Mouse (Mus musculus): ENCODE data around the gene Zfp68. TPM values are rescaled to one million over a fixed set of nuclear protein-coding genes. Genes with fewer than 3 reads are reported as not detected.

Gene Zfp68
- polyA plus RNA-seq (2012; rRNA removed; ENCODE audit: low replicate concordance) = 0.66 and 1.1 TPM in 2 replicates

GRCm38 (mm10) chr5:138619211-138620128 lies at the start of gene Zfp68:
Zfp68 (minus strand) TSS chr5:138619761.

DNA sequence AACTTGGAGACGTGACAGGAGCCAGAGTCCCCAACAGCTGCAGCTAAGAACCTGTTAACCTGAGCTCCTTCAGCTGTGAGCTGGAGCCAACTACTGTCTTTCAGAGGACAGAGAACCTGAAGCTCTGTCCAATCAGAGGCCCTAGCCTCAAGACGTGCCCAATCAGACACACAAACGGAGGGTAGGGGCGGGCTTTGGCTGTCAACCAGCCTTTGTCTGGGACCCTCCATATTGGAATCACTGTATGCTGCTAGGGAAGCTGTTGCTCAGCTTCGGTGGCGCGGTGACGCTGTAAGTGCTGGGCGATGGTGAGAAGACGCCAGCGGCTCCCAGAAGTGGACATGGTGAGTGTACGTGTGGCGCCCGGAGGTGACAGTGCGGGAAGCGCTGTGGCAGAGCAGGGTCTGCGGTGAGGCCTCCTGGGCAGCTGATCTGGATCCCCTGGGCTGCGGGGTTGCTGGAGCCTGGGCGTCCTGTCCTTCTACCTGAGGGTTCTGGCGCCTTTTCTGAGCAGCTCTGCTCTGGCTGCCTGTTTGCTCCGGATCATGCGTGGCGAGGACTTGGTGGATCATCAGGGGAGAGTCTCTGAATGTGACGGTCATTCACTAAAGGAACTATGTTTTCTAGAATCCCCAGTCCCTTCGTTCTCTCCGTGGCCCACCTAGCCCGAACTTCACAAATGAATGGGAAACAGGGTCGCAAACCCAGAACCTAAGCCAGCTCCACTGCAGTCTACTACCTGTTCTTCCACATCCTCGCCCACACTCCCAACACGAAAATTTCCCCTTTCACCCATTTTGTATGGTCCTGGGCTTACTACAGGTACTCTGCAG lies 3.3 kb upstream of the Zfp68 start, which contains the start of gene A430033K04Rik:
TSS of gene A430033K04Rik (plus strand) at position 215 of the 833 bp plus-strand sequence.

DNA sequence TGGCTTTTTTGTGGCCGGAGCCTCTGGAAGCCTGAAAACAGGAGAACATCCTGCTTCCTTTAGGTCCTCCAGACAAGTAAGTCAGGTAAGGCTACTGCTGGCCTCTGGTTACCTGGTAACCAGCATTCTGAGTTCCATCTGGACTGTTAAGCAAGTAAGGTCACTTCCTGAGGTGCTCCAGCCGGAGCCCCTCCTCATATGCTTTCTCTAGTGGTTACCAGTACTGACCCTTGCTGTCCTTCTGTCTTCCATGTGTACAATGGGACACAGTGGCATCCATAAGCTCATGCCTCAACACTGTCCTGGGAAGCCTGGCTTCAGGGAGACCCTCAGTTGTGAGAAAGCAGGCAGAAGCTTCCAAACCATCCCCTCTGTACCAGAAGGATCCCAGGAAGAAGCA lies 54.9 kb downstream of the Zfp68 start, which contains the start of gene 1700123K08Rik:
TSS of gene 1700123K08Rik (minus strand) at position 101 of the 400 bp plus-strand sequence.

Other genes with a start within 250 kb of the Zfp68 start
- gene Zfp157, start 178.3 kb downstream of the Zfp68 start, polyA plus RNA-seq (2012; rRNA removed; ENCODE audit: low replicate concordance) = 0.13 and 0.84 TPM in 2 replicates
- gene 1700123K08Rik, start 55.0 kb downstream of the Zfp68 start, polyA plus RNA-seq (2012; rRNA removed; ENCODE audit: low replicate concordance) = not detected in 2 replicates
- 0.23 and 0.37 TPM in 2 replicates for gene A430033K04Rik, start 3.1 kb upstream of the Zfp68 start, polyA plus RNA-seq (2012; rRNA removed; ENCODE audit: low replicate concordance)
- 3.1 and 5.6 TPM in 2 replicates for gene Fam20c, start 134.8 kb upstream of the Zfp68 start, polyA plus RNA-seq (2012; rRNA removed; ENCODE audit: low replicate concordance)
- gene Gm5294, start 200.3 kb upstream of the Zfp68 start, polyA plus RNA-seq (2012; rRNA removed; ENCODE audit: low replicate concordance) = not detected in 2 replicates

Measured in duodenum, adult 2 months (tissue).